Mouse (Mus musculus) small intestine, adult 2 months (tissue): Measurements from ENCODE around the gene Slc12a5.

ENCODE experiments used
- CTCF ChIP-seq: fragments of 200-500 bp; IDR thresholded peaks from 2 replicates; pipeline ENCODE4 v1.5.1; 2012; ENCODE audit warnings: low read depth, mild to moderate bottlenecking, control low read depth, inconsistent platforms, low read length, moderate library complexity, mixed read lengths; ENCODE audit not compliant: insufficient replicate concordance, insufficient read length; ENCODE audit errors: extremely low read depth
- POLR2A ChIP-seq: fragments of 200-500 bp; IDR thresholded peaks from 2 replicates; pipeline ENCODE4 v1.6.1; 2012; ENCODE audit warnings: low read depth, mild to moderate bottlenecking, control low read depth, inconsistent platforms, low read length, moderate library complexity

DNA sequence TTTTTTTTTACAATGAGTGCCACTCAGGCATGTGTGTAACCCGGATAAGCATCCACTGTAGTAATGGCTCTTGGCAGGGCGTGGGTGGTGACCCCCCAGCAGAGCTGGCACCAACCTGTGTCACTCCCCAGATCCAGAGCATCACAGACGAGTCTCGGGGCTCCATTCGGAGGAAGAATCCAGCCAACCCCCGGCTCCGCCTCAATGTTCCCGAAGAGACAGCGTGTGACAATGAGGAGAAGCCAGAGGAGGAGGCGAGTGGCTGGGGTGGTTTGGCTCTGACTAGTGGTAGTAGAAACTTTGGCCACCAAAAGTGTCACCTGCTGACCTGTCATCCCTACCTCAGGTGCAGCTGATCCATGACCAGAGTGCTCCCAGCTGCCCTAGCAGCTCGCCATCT is 35.4 kb downstream of the Slc12a5 start:
- TF ChIP-seq CTCF (no peak), POLR2A (no peak)
